Mouse (Mus musculus): ENCODE measurements around the gene Zcchc14.

DNA sequence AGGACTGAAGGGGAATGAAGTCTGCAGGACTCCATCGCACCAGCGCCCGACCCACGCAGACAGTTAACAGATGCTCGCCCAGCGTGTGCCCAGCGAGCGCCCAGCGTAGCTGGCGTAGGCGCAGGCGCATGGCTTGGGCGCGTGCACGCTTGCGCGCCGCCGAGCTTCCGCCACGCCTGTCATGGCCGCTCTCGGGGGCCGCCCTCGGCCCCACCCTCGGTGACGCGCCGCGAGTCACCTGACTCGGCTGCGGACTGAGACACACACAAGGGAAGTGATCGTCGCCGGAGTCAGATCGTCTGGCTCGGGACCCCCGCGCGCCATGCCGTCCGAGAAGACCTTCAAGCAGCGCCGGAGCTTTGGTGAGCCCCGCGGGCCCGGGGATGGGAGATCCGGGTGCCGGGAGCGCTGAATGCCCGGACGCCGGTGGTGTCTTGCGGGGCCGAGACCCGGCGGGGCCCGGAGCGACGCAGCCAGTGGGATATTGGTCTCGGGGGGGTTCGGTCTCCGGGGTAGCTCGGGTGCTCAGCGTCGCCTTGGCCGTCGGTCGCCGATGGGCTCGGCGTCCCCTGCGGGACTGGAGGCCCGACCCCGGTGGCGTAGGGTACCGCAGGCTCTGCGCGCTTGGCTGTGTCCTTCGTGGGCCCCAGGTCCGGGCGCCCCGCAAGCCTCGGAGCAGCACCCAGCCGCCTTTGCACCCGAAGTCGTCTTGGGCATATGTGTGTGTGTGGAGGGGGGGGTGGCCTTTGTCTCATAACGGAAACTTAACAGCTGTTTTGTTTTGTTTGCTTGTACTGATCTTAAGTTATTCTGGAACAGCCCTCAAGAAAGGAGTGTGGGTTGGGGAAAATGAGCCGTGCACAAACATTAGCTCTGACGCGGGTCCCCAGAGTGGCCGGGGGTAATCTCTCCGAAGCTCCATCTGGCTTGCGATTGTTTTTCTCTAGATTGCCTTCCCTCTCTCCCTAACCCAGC lies 62.2 kb downstream of the Zcchc14 start, which contains the start of gene Map1lc3b:
- no peak for TF ChIP-seq CTCF (conservative IDR thresholded peaks at IDR 0.05; ENCODE audit: insufficient read depth, insufficient read length, low read depth, low read length)
- TF ChIP-seq POLR2A (IDR thresholded peaks at IDR 0.05; ENCODE audit: low read depth, low read length) = no peak

Data from kidney, adult 2 months (tissue).